Mouse (Mus musculus): Measurements from ENCODE around the gene Asxl2.

Asxl2 gene

GRCm38 (mm10) chr12:3547506-3547905 lies 120.8 kb downstream of the Asxl2 start:
- no peak for DNase-seq

- no peak for DNase-seq
Measured at GRCm38 (mm10) chr12:3547911-3548310, 121.3 kb downstream of the Asxl2 start.

GRCm38 (mm10) chr12:3548582-3549211 lies 122.0 kb downstream of the Asxl2 start:
- peak in 1 of 2 experiments; percentile 2 for DNase-seq

GRCm38 (mm10) chr12:3550280-3550679 lies 123.6 kb downstream of the Asxl2 start:
- DNase-seq, result peak; percentile 25 to 28

Data from B cell, adult 2 months (primary cell).